In the genomic region with DNA sequence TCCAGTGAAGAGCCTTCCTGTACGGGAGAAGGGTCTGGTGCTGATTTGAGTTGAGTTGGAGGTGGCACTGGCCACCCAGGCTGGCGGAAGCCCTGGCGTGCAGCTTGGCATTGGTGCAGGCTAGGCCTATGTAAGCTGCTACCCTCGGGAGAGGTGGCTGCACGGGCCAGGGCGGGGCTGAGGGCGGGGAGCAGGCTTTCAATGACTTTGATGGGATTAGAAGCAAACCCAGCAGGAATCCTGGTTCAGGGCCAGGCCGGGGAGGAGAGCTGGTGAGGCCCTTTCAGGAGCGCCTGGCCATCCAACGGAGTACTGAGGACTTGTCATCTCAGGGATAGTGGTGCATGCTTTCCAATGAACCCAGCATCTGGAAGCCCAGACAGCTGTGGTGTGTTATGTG, we compare ENCODE assay signal across 14 mouse cellular contexts. TPM values are rescaled to one million over a fixed set of nuclear protein-coding genes. Genes with fewer than 3 reads are reported as not detected.
DNase-seq lines count a peak whose midpoint lies in the region; ATAC-seq lines count a peak whose summit lies in the region.
"Had no signal": no experiment of that assay in that cellular context is flagged by ENCODE, and none has a peak within 500 bp of the region (broad histone marks: within the 10 kb centered on the region; RNA-seq: fewer than 3 reads in every experiment).

No protein-coding gene starts in this region.

- 15% methylated on average over 10 of the region's 10 CpGs for WGBS in forebrain, embryonic 10.5 days
- WGBS in forebrain, embryonic 16.5 days, result 17% methylated on average over 10 of the region's 10 CpGs
- WGBS in limb, embryonic 13.5 days, result 34% methylated on average over 10 of the region's 10 CpGs
- WGBS in limb, embryonic 10.5 days, result 32% methylated on average over 10 of the region's 10 CpGs

- H3K27ac ChIP-seq in forebrain, embryonic 10.5 days, result no peak overlapping the region
- H3K27ac ChIP-seq in forebrain, embryonic 16.5 days (ENCODE audit: low read length), result no peak overlapping the region
- H3K27ac ChIP-seq in limb, embryonic 13.5 days, result peak overlapping the region; percentile 33; the same call in 1 of the 2 replicates
- no peak overlapping the region for H3K27ac ChIP-seq in limb, embryonic 10.5 days
- H3K27ac ChIP-seq: layer of hippocampus, adult 2 months; lung, embryonic 15.5 days had no signal

- no peaks in the 10 kb centered on the region for H3K9me3 ChIP-seq in forebrain, embryonic 10.5 days
- H3K9me3 ChIP-seq in forebrain, embryonic 16.5 days (ENCODE audit: control insufficient read depth, low read length), result no peaks in the 10 kb centered on the region
- H3K9me3 ChIP-seq in limb, embryonic 13.5 days, result no peaks in the 10 kb centered on the region
- H3K9me3 ChIP-seq in limb, embryonic 10.5 days (replicated peaks), result no peaks in the 10 kb centered on the region
- H3K9me3 ChIP-seq: lung, embryonic 15.5 days; megakaryocyte, embryonic 14.5 days had no signal

- no peak for ATAC-seq in forebrain, embryonic 16.5 days
- ATAC-seq in limb, embryonic 13.5 days (ENCODE audit: low FRiP score, low read depth), result no peak
- ATAC-seq: Patski had no signal

- H3K4me1 ChIP-seq in forebrain, embryonic 10.5 days, result peaks cover 65% of the 10 kb centered on the region
- peaks cover 5% of the 10 kb centered on the region; the same call in 1 of the 2 replicates for H3K4me1 ChIP-seq in forebrain, embryonic 16.5 days (replicated peaks; ENCODE audit: control insufficient read depth, insufficient read depth, low read length)
- peaks cover 90% of the 10 kb centered on the region for H3K4me1 ChIP-seq in limb, embryonic 13.5 days
- H3K4me1 ChIP-seq in limb, embryonic 10.5 days, result peaks cover 60% of the 10 kb centered on the region
- H3K4me1 ChIP-seq: megakaryocyte, embryonic 14.5 days had no signal

- H3K27me3 ChIP-seq in forebrain, embryonic 10.5 days (ENCODE audit: poor library complexity, severe bottlenecking), result peaks cover 96% of the 10 kb centered on the region
- H3K27me3 ChIP-seq in forebrain, embryonic 16.5 days (replicated peaks; ENCODE audit: control insufficient read depth, insufficient read depth, low read length), result no peaks in the 10 kb centered on the region
- no peaks in the 10 kb centered on the region for H3K27me3 ChIP-seq in limb, embryonic 13.5 days
- H3K27me3 ChIP-seq in limb, embryonic 10.5 days (ENCODE audit: low read depth, poor library complexity, severe bottlenecking), result no peaks in the 10 kb centered on the region
- H3K27me3 ChIP-seq: lung, embryonic 15.5 days; Patski had no signal

- no peak overlapping the region for H3K9ac ChIP-seq in forebrain, embryonic 16.5 days (replicated peaks; ENCODE audit: low read depth, low read length)
- H3K9ac ChIP-seq in limb, embryonic 13.5 days, result peak overlapping the region; percentile 35; the same call in 1 of the 2 replicates
- H3K9ac ChIP-seq: lung, embryonic 15.5 days had no signal

- no peaks in the 10 kb centered on the region for H3K36me3 ChIP-seq in forebrain, embryonic 10.5 days (replicated peaks)
- H3K36me3 ChIP-seq in forebrain, embryonic 16.5 days (ENCODE audit: control insufficient read depth, insufficient read depth), result no peaks in the 10 kb centered on the region
- H3K36me3 ChIP-seq in limb, embryonic 13.5 days, result no peaks in the 10 kb centered on the region
- H3K36me3 ChIP-seq in limb, embryonic 10.5 days, result peaks cover 3% of the 10 kb centered on the region; the same call in 1 of the 2 replicates
- H3K36me3 ChIP-seq: lung, embryonic 15.5 days had no signal

- H3K4me3 ChIP-seq in forebrain, embryonic 10.5 days, result no peak overlapping the region
- H3K4me3 ChIP-seq in forebrain, embryonic 16.5 days (replicated peaks; ENCODE audit: low read length), result no peak overlapping the region
- no peak overlapping the region for H3K4me3 ChIP-seq in limb, embryonic 13.5 days
- H3K4me3 ChIP-seq in limb, embryonic 10.5 days, result no peak overlapping the region
- H3K4me3 ChIP-seq: layer of hippocampus, adult 2 months; lung, embryonic 15.5 days; megakaryocyte, embryonic 14.5 days had no signal

- peak; percentile 55 for DNase-seq in forebrain, embryonic 10.5 days (ENCODE audit: extremely low spot score, low spot score)
- no peak for DNase-seq in limb, embryonic 10.5 days (ENCODE audit: low spot score)
- DNase-seq in R1 (ENCODE audit: low read depth, low spot score), result peak; percentile 56
- DNase-seq in cerebellum, postnatal 4 days (ENCODE audit: low spot score in 2 of 2), result peak; percentile 44 to 74
- DNase-seq in spleen, postnatal 14 days (ENCODE audit: low spot score in 2 of 2), result no peak
- DNase-seq in kidney, postnatal 4 days, result no peak
- DNase-seq: adrenal gland, postnatal 14 days; kidney, adult 8-10 months had no signal

- no peak overlapping the region for H3K4me2 ChIP-seq in forebrain, embryonic 16.5 days (ENCODE audit: low read length)
- H3K4me2 ChIP-seq in limb, embryonic 13.5 days (replicated peaks), result no peak overlapping the region
- H3K4me2 ChIP-seq: lung, embryonic 15.5 days had no signal

RNA-seq across cellular contexts. Expression of gene Rxra, which starts 43.4 kb away (rescaled TPM):
- polyA plus RNA-seq in forebrain, embryonic 10.5 days (2016; fragmentation: Nextera tagmentation; extraction: Ambion mirVana), result 7.7 and 7.8 TPM in 2 replicates
- 2.4 and 3.4 TPM in 2 replicates for polyA plus RNA-seq in forebrain, embryonic 16.5 days (2015; fragmentation: Nextera tagmentation; extraction: Ambion mirVana)
- polyA plus RNA-seq in limb, embryonic 13.5 days (2015; fragmentation: Nextera tagmentation; extraction: Ambion mirVana), result 17.1 and 17.6 TPM in 2 replicates
- polyA plus RNA-seq in limb, embryonic 10.5 days (2016; fragmentation: Nextera tagmentation; extraction: Ambion mirVana), result 8.7 and 10.9 TPM in 2 replicates

Comparison
In these comparisons a context has a peak if more than half of its experiments do, and no peak if none do; other contexts are left out.
1. DNase-seq: peak in forebrain, embryonic 10.5 days (single experiment), R1 (single experiment) and cerebellum, postnatal 4 days (2 of 2); none in limb, embryonic 10.5 days (single experiment), spleen, postnatal 14 days (0 of 2) and kidney, postnatal 4 days (0 of 2).